Mouse (Mus musculus) frontal cortex, adult 2 months (tissue): ENCODE measurements around the gene Rflnb. TPM values are rescaled to one million over a fixed set of nuclear protein-coding genes. Genes with fewer than 3 reads are reported as not detected.

ENCODE experiments used
- DNase-seq, 2 experiments: peaks; one replicate each; pipeline ENCODE4 v3.0.0; 2022; ENCODE audit warnings: low spot score in 1 of 2; ENCODE audit errors: extremely low spot score in 1 of 2
- polyA plus RNA-seq: library from polyadenylated mRNA; depleted of rRNA; stranded (reverse); fragments of >200 nt; gene quantifications from 2 replicates; pipeline ENCODE4 v1.2.3, GENCODE M21; 2012; rRNA removed

The Rflnb gene
- polyA plus RNA-seq, 1 experiment = 10.6 TPM

DNA sequence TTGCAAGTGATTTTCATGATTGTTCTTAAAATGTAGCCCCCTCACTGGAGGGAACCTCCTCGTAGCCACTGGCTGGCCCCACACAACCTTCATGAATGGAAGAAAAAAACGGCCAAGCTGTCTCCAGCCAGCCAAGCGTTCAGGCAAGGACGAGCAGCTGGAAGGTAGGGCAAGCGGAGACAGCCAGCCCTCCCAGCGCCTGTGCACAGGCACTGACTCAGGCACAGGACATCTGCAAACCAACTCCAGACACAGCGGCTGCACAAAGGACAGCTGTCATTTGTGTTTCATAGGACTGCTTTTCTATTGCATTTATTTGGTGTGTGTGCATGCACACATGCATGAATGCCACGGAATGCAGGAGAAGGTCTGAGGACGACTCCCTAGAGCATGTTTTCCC, 33.2 kb downstream of the Rflnb start:
- no peak for DNase-seq

DNA sequence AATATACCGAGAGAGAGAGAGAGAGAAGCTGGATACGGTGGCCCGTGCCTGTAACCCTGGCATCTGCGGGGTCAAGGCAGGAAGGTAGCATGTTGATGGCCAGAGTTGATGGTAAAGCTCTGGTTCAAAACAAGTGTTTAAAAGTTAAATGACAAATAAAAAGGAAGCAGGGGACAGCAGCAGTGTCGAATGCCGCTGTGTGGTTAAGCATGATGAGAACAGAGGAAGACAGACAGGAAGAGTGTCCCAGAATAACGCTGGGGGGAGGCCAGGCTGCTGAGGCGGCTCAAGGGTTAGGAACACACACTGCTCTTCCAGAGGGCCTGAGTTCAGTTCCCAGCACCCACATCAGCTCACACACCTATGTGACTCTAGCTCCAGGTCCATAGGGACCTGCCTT, 35.1 kb downstream of the Rflnb start:
- no peak for DNase-seq

DNA sequence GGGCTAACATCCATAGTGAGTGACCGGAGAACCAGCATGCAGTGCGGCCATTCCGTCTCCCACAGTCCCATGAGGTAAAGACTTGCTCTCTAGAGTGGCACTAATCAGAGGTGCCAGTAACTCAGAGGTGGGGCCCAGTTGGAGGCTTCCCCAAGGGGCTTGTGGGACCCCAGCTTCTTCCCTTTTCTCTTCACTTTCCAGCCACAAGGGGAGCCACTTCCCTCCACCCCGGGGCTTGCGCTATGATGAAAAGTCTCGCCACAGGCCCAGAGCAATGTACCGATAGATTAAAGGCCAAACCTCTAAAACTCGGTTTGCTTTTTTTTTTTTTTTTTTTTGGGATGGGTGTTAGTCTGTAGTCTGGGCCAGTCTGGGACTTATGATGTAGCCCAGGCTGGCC, 35.7 kb downstream of the Rflnb start:
- DNase-seq = no peak

GRCm38 (mm10) chr11:75990965-75991835, 36.4 kb downstream of the Rflnb start:
- no peak for DNase-seq

- DNase-seq = no peak
Observed at GRCm38 (mm10) chr11:75985948-75986347, 41.6 kb downstream of the Rflnb start.

DNA sequence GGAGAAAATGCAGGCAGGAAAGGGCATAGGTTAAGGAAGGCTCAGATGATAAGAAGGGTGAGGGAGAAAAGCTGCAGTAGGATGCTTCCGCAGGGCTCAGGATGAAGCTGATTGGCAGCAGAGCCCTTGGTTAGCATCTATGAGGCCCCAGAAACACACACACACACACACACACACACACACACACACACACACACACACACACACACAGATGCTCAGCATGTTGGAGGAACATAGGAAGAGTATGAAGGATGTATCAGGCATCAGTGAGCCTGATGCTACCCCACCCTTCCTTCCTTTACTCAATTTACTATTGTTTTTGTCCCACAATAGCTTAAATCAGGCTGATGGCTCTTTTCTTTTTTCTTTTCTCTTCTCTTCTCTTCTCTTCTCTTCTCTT, 43.0 kb downstream of the Rflnb start:
- no peak for DNase-seq

DNA sequence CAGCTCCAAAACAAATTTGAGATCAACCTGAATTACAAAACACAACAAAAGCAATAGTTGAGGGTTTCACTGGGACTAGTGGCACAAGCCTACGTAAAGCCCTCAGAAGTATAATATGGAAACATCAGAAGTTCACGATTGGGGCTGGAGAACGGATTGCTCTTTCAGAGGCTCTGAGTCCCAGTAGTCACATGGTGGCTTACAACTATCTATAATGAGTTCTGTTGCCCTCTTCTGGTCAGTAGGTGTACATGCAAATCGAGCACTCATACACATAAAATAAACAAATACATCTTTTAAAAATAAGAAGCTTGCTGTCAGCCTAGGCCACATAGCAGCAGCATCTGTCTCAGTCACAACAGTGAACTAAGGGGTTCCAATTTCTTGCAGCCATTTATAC, 44.4 kb downstream of the Rflnb start:
- DNase-seq = no peak

DNA sequence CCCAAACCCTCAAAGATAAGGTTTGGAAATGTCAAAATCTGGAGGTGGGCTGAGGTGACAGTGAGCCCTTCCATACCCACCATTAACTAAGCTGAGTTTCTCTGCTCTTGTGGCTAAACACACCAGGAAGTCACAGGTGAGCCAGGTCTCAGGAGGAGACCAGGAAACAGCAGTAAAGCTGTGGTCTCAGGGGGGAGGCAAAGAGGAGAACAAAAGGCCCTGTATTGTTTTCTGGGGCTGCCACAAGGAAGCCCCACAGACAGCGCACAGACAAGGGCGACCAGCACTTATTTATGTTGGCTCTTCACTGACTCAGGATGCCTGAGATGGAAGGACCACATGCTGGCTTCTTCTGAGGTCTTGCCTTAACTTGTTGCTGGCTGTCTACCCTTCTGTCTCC, 47.2 kb downstream of the Rflnb start:
- no peak for DNase-seq

GRCm38 (mm10) chr11:75978051-75978450, 49.5 kb downstream of the Rflnb start:
- no peak for DNase-seq

DNA sequence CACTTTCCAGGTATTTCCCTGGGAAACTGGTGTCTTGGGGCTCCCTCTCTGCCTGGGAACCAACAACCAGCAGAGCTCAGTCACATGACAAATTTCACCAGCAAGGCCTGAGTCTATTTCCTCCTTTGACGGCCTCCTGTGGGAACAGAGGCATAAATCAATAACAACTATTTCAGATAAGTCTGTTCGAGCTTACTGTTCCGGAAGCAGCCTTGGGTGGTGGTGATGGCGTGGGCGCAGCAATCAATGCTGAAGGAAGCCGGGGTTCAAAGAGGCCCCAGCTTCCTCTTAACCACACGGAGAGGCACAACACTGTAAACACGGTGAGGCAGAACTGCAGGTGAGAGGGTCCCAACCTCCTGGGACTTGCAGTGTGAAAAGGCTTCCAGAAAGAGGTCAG, 50.8 kb downstream of the Rflnb start:
- no peak for DNase-seq

DNA sequence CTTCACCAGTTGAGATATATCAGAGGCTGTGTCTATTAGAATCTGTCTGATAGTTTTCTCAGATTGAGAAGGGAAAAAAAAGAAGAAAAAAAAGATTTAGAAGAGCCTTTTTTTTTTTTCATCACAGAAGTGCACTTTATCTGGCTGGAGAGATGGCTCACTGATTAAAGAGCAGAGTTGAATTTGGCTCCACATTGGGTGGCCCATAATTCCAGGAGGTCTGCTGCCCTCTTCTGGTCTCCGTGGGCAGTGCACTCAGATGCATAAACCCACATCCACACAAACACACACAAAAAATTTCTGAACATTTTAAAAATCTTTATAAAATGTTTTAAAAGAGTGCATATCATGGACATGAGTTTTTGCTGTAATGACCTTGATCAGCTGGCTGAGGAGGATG, 53.6 kb downstream of the Rflnb start:
- DNase-seq = no peak

- DNase-seq = no peak
Observed at GRCm38 (mm10) chr11:75972916-75973567, 54.5 kb downstream of the Rflnb start.

GRCm38 (mm10) chr11:75972188-75972587, 55.4 kb downstream of the Rflnb start:
- no peak for DNase-seq

DNA sequence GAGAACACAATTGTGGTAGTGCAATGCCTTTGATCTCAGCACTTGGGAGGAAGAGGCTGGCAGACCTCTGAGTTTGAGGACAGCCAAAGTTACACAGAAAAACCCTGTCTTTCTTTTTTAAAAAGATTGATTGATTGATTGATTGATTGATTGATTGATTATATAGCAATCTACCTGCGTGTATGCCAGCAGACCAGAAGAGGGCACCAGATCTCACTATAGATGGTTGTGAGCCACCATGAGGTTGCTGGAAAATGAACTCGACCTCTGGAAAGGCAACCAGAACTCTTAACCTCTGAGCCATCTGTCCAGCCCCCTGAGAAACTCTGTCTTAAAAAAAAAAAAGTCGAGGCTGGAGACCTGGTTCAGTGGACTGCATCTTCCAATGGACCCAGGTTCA, 57.0 kb downstream of the Rflnb start:
- no peak for DNase-seq

Other genes with a start within 250 kb of the Rflnb start
- 5.2 and 11.0 TPM in 2 replicates for gene Doc2b, start 231.7 kb downstream of the Rflnb start, polyA plus RNA-seq
- gene Rph3al, start 89.4 kb downstream of the Rflnb start, polyA plus RNA-seq = 0.84 and 1.1 TPM in 2 replicates
- 8.4 and 9.1 TPM in 2 replicates for gene 1700016K19Rik, start 27.9 kb downstream of the Rflnb start, polyA plus RNA-seq
- 53.3 and 54.6 TPM in 2 replicates for gene Vps53, start 151.9 kb upstream of the Rflnb start, polyA plus RNA-seq
- gene Fam57a, start 151.9 kb upstream of the Rflnb start, polyA plus RNA-seq = 26.0 and 26.1 TPM in 2 replicates
- gene Dbil5, start 189.8 kb upstream of the Rflnb start, polyA plus RNA-seq = 1.4 and 1.5 TPM in 2 replicates
- gene Gemin4, start 189.9 kb upstream of the Rflnb start, polyA plus RNA-seq = 5.3 and 8.0 TPM in 2 replicates
- gene Mrm3, start 215.9 kb upstream of the Rflnb start, polyA plus RNA-seq = 14.5 and 16.7 TPM in 2 replicates
- 48.6 and 53.1 TPM in 2 replicates for gene Glod4, start 215.9 kb upstream of the Rflnb start, polyA plus RNA-seq